Mouse (Mus musculus) heart, adult 8-10 months (tissue): ENCODE data around the gene Obox5. TPM values are rescaled to one million over a fixed set of nuclear protein-coding genes. Genes with fewer than 3 reads are reported as not detected.
"Not testable (repeated sequence)": the region's sequence is repeated elsewhere in the genome, so short reads cannot be mapped to it uniquely, and the experiment has no call there.

ENCODE experiments used
- DNase-seq: peaks from one replicate; pipeline ENCODE4 v3.0.0; 2022; ENCODE audit warnings: low spot score
- total RNA-seq, 4 experiments: library from RNA; stranded (reverse); gene quantifications; 2 replicates each; pipeline ENCODE4 v1.2.4; 2022

The Obox5 gene
- total RNA-seq: not detected

DNA sequence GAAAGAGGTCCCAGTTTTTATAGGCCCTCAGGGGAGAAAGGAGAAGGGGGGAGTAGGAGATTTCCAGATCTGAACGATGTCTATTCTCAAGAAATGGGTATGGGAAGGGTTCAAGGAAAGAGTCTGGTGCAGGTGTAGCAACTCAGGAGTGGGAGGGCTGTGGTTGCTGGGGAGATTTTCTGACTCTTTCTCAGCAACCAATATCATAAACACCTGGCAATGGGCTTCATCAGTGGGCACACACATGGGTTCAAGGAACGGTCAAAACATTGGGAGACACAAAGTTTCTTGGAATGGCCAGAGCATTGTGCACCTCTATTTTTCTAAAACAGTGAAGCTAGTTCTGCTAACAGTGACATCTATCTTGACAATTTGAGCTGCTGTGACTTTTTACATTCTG is at the start of gene Obox5:
TSS of gene Obox5 (plus strand) at position 301 of the 400 bp plus-strand sequence.
- not testable (repeated sequence) for DNase-seq

DNA sequence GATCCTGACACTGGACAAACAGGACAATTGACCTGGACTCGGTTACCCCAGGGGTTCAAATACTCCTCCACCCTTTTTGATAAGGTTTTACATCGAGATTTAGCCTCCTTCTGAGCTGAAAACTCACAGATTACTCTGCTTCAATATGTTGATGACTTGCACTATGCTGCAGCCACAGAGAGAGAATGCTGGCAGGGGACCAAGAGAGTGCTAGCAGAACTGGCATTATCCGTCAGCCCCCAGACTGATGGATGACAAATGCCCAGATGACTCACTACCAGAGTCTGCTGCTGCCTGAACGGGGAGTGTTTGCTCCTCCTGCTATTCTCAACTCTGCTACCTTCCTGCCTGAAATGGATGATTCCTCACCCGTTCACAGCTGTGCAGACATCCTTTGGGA is 635 bp upstream of the Obox5 start:
- not testable (repeated sequence) for DNase-seq

Other genes starting within 250 kb of the Obox5 start
- gene Obox3, start 110.2 kb upstream of the Obox5 start, total RNA-seq: not detected
- not detected for gene Obox6, start 89.5 kb downstream of the Obox5 start, total RNA-seq
- not detected for gene Crx, start 129.8 kb downstream of the Obox5 start, total RNA-seq
- gene Crxos, start 132.5 kb downstream of the Obox5 start, total RNA-seq: not detected
- gene Selenow, start 172.3 kb downstream of the Obox5 start, total RNA-seq: 100 to 1,000 TPM; 183 to 219 (median 204) TPM
- gene Nop53, start 195.9 kb downstream of the Obox5 start, total RNA-seq: 100 to 1,000 TPM; 121 to 147 (median 136) TPM
- gene Ehd2, start 217.4 kb downstream of the Obox5 start, total RNA-seq: 10 to 100 TPM; 54.4 to 95.0 (median 82.9) TPM